Mouse (Mus musculus) mouse embryonic stem cell (cell line): ENCODE data around the gene 6720489N17Rik.
"Not testable (repeated sequence)": the region's sequence is repeated elsewhere in the genome, so short reads cannot be mapped to it uniquely, and the experiment has no call there.

Experiments
- in situ Hi-C, 2 experiments: fragments of 300-500 bp; cut with MboI; formaldehyde crosslinking; loops; 1 replicate in 1 of 2; 3 replicates in 1 of 2; pipeline ENCODE4 v1.14.3; 2019 to 2020; ENCODE audit warnings: low sequenced_read_pairs in 2 of 2, low pct_unique_long_range_greater_than_20kb in 1 of 2, mixed read lengths in 1 of 2; ENCODE audit not compliant: unreplicated experiment in 1 of 2

The 6720489N17Rik gene

GRCm38 (mm10) chr13:62623577-62624276 lies at the start of gene 6720489N17Rik:
Gene 6720489N17Rik (minus strand): TSS chr13:62624182.
- in situ Hi-C loops: loop anchor here (10.0 kb wide), 1 partner anchor 231 kb away; the partner anchor contains the start of gene Fbp2 (in 2 of the 2)

GRCm38 (mm10) chr13:62653369-62653743 lies 29.4 kb upstream of the 6720489N17Rik start:
- in situ Hi-C loops: no loop called here

- in situ Hi-C loops: not testable (repeated sequence)
Observed at GRCm38 (mm10) chr13:62652681-62653368, 28.8 kb upstream of the 6720489N17Rik start.

- in situ Hi-C loops: loop anchor here (10.0 kb wide), 1 partner anchor 228 kb away; the partner anchor contains the start of gene Fbp2 (in 2 of the 2)
Observed at GRCm38 (mm10) chr13:62627071-62627470, 3.1 kb upstream of the 6720489N17Rik start.

GRCm38 (mm10) chr13:62624277-62624665 lies 289 bp upstream of the 6720489N17Rik start:
- in situ Hi-C loops: loop anchor here (10.0 kb wide), 1 partner anchor 231 kb away; the partner anchor contains the start of gene Fbp2 (in 2 of the 2)

GRCm38 (mm10) chr13:62617449-62617848 lies 6.5 kb downstream of the 6720489N17Rik start:
- in situ Hi-C loops: not testable (repeated sequence)

- in situ Hi-C loops: not testable (repeated sequence)
Observed at GRCm38 (mm10) chr13:62571099-62571498, 52.9 kb downstream of the 6720489N17Rik start, which contains the start of gene Zfp934. Gene Zfp934 (minus strand): TSS chr13:62571199.

GRCm38 (mm10) chr13:62561696-62562095 lies 62.3 kb downstream of the 6720489N17Rik start:
- in situ Hi-C loops: not testable (repeated sequence)

- in situ Hi-C loops: not testable (repeated sequence)
Observed at GRCm38 (mm10) chr13:62558189-62559110, 65.5 kb downstream of the 6720489N17Rik start, which contains the start of gene Zfp935. Gene Zfp935 (minus strand): TSS chr13:62558511.
